Mouse (Mus musculus) heart, adult 2 months (tissue): ENCODE measurements at regions not wholly inside any gene's neighbourhood (a gene's known extent, or its start where the extent isn't known, plus 50 kb on each side); places are given as distances from the start of the nearest gene placed in this dataset.

Experiments used
- CTCF ChIP-seq: fragments of 200-600 bp; IDR thresholded peaks from 2 replicates; pipeline ENCODE4 v1.8.1; 2022; ENCODE audit warnings: antibody characterized with exemption, mild to moderate bottlenecking, moderate library complexity
- POLR2A ChIP-seq: fragments of 200-500 bp; IDR thresholded peaks from 2 replicates; pipeline ENCODE4 v1.6.1; 2011; ENCODE audit warnings: mild to moderate bottlenecking, low read depth, low read length, control low read depth; ENCODE audit not compliant: insufficient read depth

DNA sequence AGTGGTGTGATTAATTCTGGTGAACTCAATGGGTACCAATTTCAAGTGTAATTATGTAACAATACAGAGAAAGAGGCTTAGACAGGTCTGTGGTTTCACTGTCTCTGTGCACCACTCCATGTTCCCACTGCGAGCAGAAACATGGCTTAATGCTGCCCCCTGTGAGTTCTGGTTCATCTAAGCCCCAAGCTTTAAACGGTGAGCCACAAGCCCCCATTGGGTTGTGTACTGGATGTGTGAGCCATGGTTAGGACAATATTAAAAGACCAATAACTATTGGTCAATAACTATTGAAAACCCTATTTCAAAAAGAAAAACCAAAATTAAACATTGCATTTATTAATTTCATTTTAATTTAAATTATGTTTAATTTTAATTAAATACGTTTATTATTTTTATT is 238.0 kb downstream of the Fam49a start:
- TF ChIP-seq POLR2A = no peak
- no peak for TF ChIP-seq CTCF
